Mouse (Mus musculus) MEL (cell line): ENCODE results near the gene Uqcc1.

Source experiments
- CTCF ChIP-seq, 3 experiments: IDR thresholded peaks in 2 of 3; conservative IDR thresholded peaks in 1 of 3; 2 replicates each; pipeline ENCODE4 v1.5.1; 2011 to 2012; ENCODE audit warnings: low read length in 3 of 3, low read depth in 2 of 3, mild to moderate bottlenecking in 2 of 3, improper control_type of control experiment in 1 of 3, inconsistent platforms in 1 of 3, mixed read lengths in 1 of 3, moderate library complexity in 1 of 3; ENCODE audit not compliant: control insufficient read depth in 1 of 3, insufficient read depth in 1 of 3, poor library complexity in 1 of 3, severe bottlenecking in 1 of 3
- E2F4 ChIP-seq: IDR thresholded peaks from 2 replicates; pipeline ENCODE4 v1.6.1; 2011; ENCODE audit warnings: low read depth, low read length, improper control_type of control experiment, borderline replicate concordance
- ELF1 ChIP-seq: IDR thresholded peaks from 2 replicates; pipeline ENCODE4 v1.6.1; 2014; ENCODE audit warnings: low read depth, mild to moderate bottlenecking, inconsistent platforms, low read length, improper control_type of control experiment, moderate library complexity
- EP300 ChIP-seq, 2 experiments: IDR thresholded peaks; 2 replicates each; pipeline ENCODE4 v1.6.1; 2011; ENCODE audit warnings: improper control_type of control experiment in 2 of 2, low read length in 2 of 2, low read depth in 1 of 2, mild to moderate bottlenecking in 1 of 2
- ETS1 ChIP-seq: IDR thresholded peaks from 2 replicates; pipeline ENCODE4 v1.6.1; 2012; ENCODE audit warnings: low read depth, mild to moderate bottlenecking, inconsistent platforms, low read length, improper control_type of control experiment, moderate library complexity
- JUND ChIP-seq: IDR thresholded peaks from 2 replicates; pipeline ENCODE4 v1.6.1; 2011; ENCODE audit warnings: low read depth, mild to moderate bottlenecking, improper control_type of control experiment, low read length
- MAFK ChIP-seq: IDR thresholded peaks from 2 replicates; pipeline ENCODE4 v1.6.1; 2011; ENCODE audit warnings: low read depth, mild to moderate bottlenecking, low read length, improper control_type of control experiment, borderline replicate concordance
- MAX ChIP-seq: IDR thresholded peaks from 2 replicates; pipeline ENCODE4 v1.6.1; 2011; ENCODE audit warnings: low read length, improper control_type of control experiment
- POLR2A ChIP-seq, 2 experiments: IDR thresholded peaks; 2 replicates each; pipeline ENCODE4 v1.6.1; 2011 to 2012; ENCODE audit warnings: low read length in 2 of 2, mild to moderate bottlenecking in 2 of 2, control low read depth in 1 of 2, improper control_type of control experiment in 1 of 2, low read depth in 1 of 2, moderate library complexity in 1 of 2; ENCODE audit not compliant: control insufficient read depth in 1 of 2, insufficient read depth in 1 of 2, poor library complexity in 1 of 2
- SIN3A ChIP-seq: IDR thresholded peaks from 2 replicates; pipeline ENCODE4 v1.6.1; 2012; ENCODE audit warnings: low read length, improper control_type of control experiment, inconsistent platforms
- TCF12 ChIP-seq: IDR thresholded peaks from 2 replicates; pipeline ENCODE4 v1.6.1; 2014; ENCODE audit warnings: low read depth, mild to moderate bottlenecking, inconsistent platforms, low read length, improper control_type of control experiment, moderate library complexity
- UBTF ChIP-seq: IDR thresholded peaks from 2 replicates; pipeline ENCODE4 v1.6.1; 2012; ENCODE audit warnings: low read depth, mild to moderate bottlenecking, inconsistent platforms, low read length, improper control_type of control experiment, moderate library complexity, borderline replicate concordance; ENCODE audit not compliant: insufficient read depth

DNA sequence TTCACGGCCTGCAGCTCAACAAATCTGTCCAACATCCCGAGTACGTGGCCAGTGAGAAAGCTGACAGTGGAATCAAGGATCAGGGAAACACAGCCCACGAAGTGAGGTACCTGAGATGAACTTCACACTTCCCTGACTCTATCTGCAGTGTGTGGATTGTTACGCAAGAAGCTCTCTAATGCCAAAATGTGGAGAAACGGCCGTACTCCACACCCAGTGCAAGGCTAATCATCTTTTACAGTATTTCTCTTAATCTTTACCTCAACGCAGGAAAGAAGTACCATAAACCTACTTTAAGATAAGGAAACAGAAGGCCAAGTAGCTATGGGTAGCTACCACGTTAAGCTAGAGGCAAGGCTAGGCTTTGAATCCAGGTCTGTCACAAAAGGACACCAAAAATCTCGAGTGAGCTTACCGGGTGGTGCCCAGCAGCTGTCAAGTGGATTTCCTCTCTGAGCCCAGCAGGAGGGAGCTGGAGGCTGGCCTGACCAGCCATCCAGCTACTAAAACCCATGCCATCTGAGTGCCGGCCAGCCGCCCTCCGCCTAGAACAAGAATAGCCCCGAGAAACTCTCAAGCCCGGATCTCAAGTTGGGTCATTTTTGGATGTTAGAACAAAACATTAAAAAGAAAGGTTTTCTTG is 27.0 kb downstream of the Uqcc1 start:
- TF ChIP-seq CTCF (IDR thresholded peaks at IDR 0.05 in 2 of 3, conservative IDR thresholded peaks at IDR 0.05 in 1 of 3; ENCODE audit: control insufficient read depth in 1 of 3, insufficient read depth in 1 of 3, low read depth in 2 of 3, low read length in 3 of 3, poor library complexity in 1 of 3, severe bottlenecking in 1 of 3) (no peak), ETS1 (no peak), ELF1 (no peak), EP300 (IDR thresholded peaks at IDR 0.05; ENCODE audit: low read depth in 1 of 2, low read length in 2 of 2) (peak; percentile 41 to 69; a peak in 3 of 4 replicates), TCF12 (0 out of 2 replicates have a peak, but pooled peaks have one; percentile 39), SIN3A (no peak), POLR2A (IDR thresholded peaks at IDR 0.05; ENCODE audit: control insufficient read depth in 1 of 2, insufficient read depth in 1 of 2, low read depth in 1 of 2, low read length in 2 of 2, poor library complexity in 1 of 2) (no peak), E2F4 (no peak), UBTF (no peak), JUND (no peak), MAX (no peak), MAFK (no peak)
